ENCODE assay signal across 9 mouse cellular contexts in the genomic region with DNA sequence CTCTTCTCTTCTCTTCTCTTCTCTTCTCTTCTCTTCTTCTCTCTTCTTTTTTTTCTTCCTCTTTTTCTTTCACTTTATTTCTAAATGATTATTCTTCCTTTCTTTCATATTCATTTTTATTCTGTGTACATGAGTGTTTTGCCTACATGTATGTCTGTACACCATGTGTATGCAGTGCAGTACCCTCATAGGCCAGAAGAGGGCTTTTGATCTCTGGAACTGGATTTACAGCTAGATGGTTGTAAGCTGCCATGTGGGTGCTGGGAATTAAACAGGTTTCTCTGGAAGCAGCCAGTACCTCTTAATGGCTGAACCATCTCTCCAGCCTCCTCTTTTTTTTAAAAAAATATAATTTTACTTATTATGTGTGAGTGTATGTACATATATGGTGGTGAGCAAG. TPM values are rescaled to one million over a fixed set of nuclear protein-coding genes. Genes with fewer than 3 reads are reported as not detected.
A peak's percentile ranks its signal among the peaks of the same experiment; 100 is the strongest.
DNase-seq lines count a peak whose midpoint lies in the region; ATAC-seq lines count a peak whose summit lies in the region.
"Had no signal": no experiment of that assay in that cellular context is flagged by ENCODE, and none has a peak within 500 bp of the region (broad histone marks: within the 10 kb centered on the region; RNA-seq: fewer than 3 reads in every experiment).

No protein-coding gene starts in this region.

- H3K9me3 ChIP-seq in hindbrain, embryonic 11.5 days (ENCODE audit: control insufficient read depth, low read length) = no peaks in the 10 kb centered on the region
- H3K9me3 ChIP-seq in hindbrain, embryonic 16.5 days (ENCODE audit: control insufficient read depth, low read length) = no peaks in the 10 kb centered on the region
- H3K9me3 ChIP-seq in limb, embryonic 11.5 days (ENCODE audit: control insufficient read depth, low read length) = no peaks in the 10 kb centered on the region
- H3K9me3 ChIP-seq: neural tube, embryonic 13.5 days had no signal

- no peak overlapping the region for H3K9ac ChIP-seq in hindbrain, embryonic 11.5 days (ENCODE audit: low read depth, low read length)
- H3K9ac ChIP-seq in hindbrain, embryonic 16.5 days (ENCODE audit: low read depth, low read length) = no peak overlapping the region
- no peak overlapping the region for H3K9ac ChIP-seq in limb, embryonic 11.5 days (ENCODE audit: low read length)
- H3K9ac ChIP-seq: neural tube, embryonic 13.5 days had no signal

- H3K4me3 ChIP-seq in hindbrain, embryonic 11.5 days (ENCODE audit: low read depth, low read length) = no peak overlapping the region
- no peak overlapping the region for H3K4me3 ChIP-seq in hindbrain, embryonic 16.5 days (ENCODE audit: low read length)
- H3K4me3 ChIP-seq in limb, embryonic 11.5 days (ENCODE audit: low read depth, low read length) = no peak overlapping the region
- H3K4me3 ChIP-seq: neural tube, embryonic 13.5 days had no signal

- H3K27ac ChIP-seq in hindbrain, embryonic 11.5 days (ENCODE audit: low read depth, low read length) = no peak overlapping the region
- H3K27ac ChIP-seq in hindbrain, embryonic 16.5 days (ENCODE audit: low read depth, low read length) = no peak overlapping the region
- H3K27ac ChIP-seq in limb, embryonic 11.5 days (replicated peaks; ENCODE audit: low read depth, low read length) = no peak overlapping the region
- H3K27ac ChIP-seq: neural tube, embryonic 13.5 days had no signal

- DNase-seq in hindbrain, embryonic 11.5 days (ENCODE audit: low spot score) = peak; percentile 58
- peak; percentile 75 for DNase-seq in CD4-positive helper T cell, adult 2 months (ENCODE audit: low read depth, low spot score)
- DNase-seq in T-cell, adult 2 months (ENCODE audit: low spot score) = peak; percentile 60
- peak; percentile 62 for DNase-seq in limb, embryonic 11.5 days (ENCODE audit: low spot score)
- DNase-seq in testis, postnatal 14 days (ENCODE audit: low spot score) = peak; percentile 32
- DNase-seq in urinary bladder, postnatal 25 days (ENCODE audit: low spot score) = no peak

- H3K4me1 ChIP-seq in hindbrain, embryonic 11.5 days (replicated peaks; ENCODE audit: control insufficient read depth, insufficient read depth, low read length) = peaks cover 2% of the 10 kb centered on the region; the same call in 1 of the 2 replicates
- H3K4me1 ChIP-seq in hindbrain, embryonic 16.5 days (ENCODE audit: control insufficient read depth, insufficient read depth, low read depth, low read length) = peaks cover 12% of the 10 kb centered on the region
- peaks cover 10% of the 10 kb centered on the region for H3K4me1 ChIP-seq in limb, embryonic 11.5 days (ENCODE audit: control insufficient read depth, insufficient read depth, low read length)

- no peak for ATAC-seq in hindbrain, embryonic 11.5 days (ENCODE audit: low FRiP score)
- ATAC-seq in hindbrain, embryonic 16.5 days = no peak
- no peak for ATAC-seq in limb, embryonic 11.5 days (ENCODE audit: insufficient number of reproducible peaks, low FRiP score, low TSS enrichment, low read depth)
- no peak for ATAC-seq in inflammation-experienced regulatory T-cells, adult 6 months

- no peaks in the 10 kb centered on the region for H3K27me3 ChIP-seq in hindbrain, embryonic 11.5 days (ENCODE audit: control insufficient read depth, insufficient read depth, low read length)
- H3K27me3 ChIP-seq in hindbrain, embryonic 16.5 days (replicated peaks; ENCODE audit: control insufficient read depth, insufficient read depth, low read length) = no peaks in the 10 kb centered on the region
- no peaks in the 10 kb centered on the region for H3K27me3 ChIP-seq in limb, embryonic 11.5 days (ENCODE audit: control insufficient read depth, insufficient read depth, low read length)
- H3K27me3 ChIP-seq: neural tube, embryonic 13.5 days had no signal

- H3K4me2 ChIP-seq in hindbrain, embryonic 11.5 days (replicated peaks; ENCODE audit: low read depth, low read length) = no peak overlapping the region
- no peak overlapping the region for H3K4me2 ChIP-seq in hindbrain, embryonic 16.5 days (ENCODE audit: low read length)
- H3K4me2 ChIP-seq in limb, embryonic 11.5 days (ENCODE audit: low read depth, severe bottlenecking) = no peak overlapping the region
- H3K4me2 ChIP-seq: neural tube, embryonic 13.5 days had no signal

- no peaks in the 10 kb centered on the region for H3K36me3 ChIP-seq in hindbrain, embryonic 11.5 days (ENCODE audit: control insufficient read depth, insufficient read depth, low read length)
- no peaks in the 10 kb centered on the region for H3K36me3 ChIP-seq in hindbrain, embryonic 16.5 days (ENCODE audit: control insufficient read depth, insufficient read depth, low read length)
- H3K36me3 ChIP-seq in limb, embryonic 11.5 days (ENCODE audit: control insufficient read depth, insufficient read depth, low read length) = no peaks in the 10 kb centered on the region
- H3K36me3 ChIP-seq: neural tube, embryonic 13.5 days had no signal

RNA-seq across cellular contexts. Expression of a gene that starts 2.6 kb away (rescaled TPM):
- 3.8 and 4.5 TPM in 2 replicates for polyA plus RNA-seq in hindbrain, embryonic 11.5 days (2014; fragmentation: Nextera tagmentation; extraction: Ambion mirVana)
- 3.3 and 3.7 TPM in 2 replicates for polyA plus RNA-seq in hindbrain, embryonic 16.5 days (2015; fragmentation: Nextera tagmentation; extraction: Ambion mirVana)
- polyA plus RNA-seq in limb, embryonic 11.5 days (2014; fragmentation: Nextera tagmentation; extraction: Ambion mirVana) = 5.2 and 5.9 TPM in 2 replicates
- 10 to 100 TPM in 2 of 3 experiments, 1 to 10 TPM in 1; 6.4 to 15.4 (median 14.2) TPM for polyA plus RNA-seq in inflammation-experienced regulatory T-cells, adult 6 months (2017; shearing (Covaris generic))

RNA-seq across cellular contexts. Expression of a gene that starts 41.7 kb away (rescaled TPM):
- polyA plus RNA-seq in hindbrain, embryonic 11.5 days (2014; fragmentation: Nextera tagmentation; extraction: Ambion mirVana) = 400 and 407 TPM in 2 replicates
- 227 and 245 TPM in 2 replicates for polyA plus RNA-seq in hindbrain, embryonic 16.5 days (2015; fragmentation: Nextera tagmentation; extraction: Ambion mirVana)
- polyA plus RNA-seq in limb, embryonic 11.5 days (2014; fragmentation: Nextera tagmentation; extraction: Ambion mirVana) = 313 and 341 TPM in 2 replicates
- polyA plus RNA-seq in inflammation-experienced regulatory T-cells, adult 6 months (2017; shearing (Covaris generic)) = 10 to 100 TPM; 64.5 to 71.5 (median 67.4) TPM
